Mouse (Mus musculus) thymus, postnatal 4 days (tissue): ENCODE results near the gene Tll2.

Experiments used
- DNase-seq: peaks from one replicate; pipeline ENCODE4 v3.0.0; 2021

Tll2 gene

GRCm38 (mm10) chr19:41154681-41155080, 52.0 kb downstream of the Tll2 start:
- no peak for DNase-seq

- DNase-seq: no peak
Observed at GRCm38 (mm10) chr19:41152462-41152861, 54.2 kb downstream of the Tll2 start.

- DNase-seq: no peak
Observed at GRCm38 (mm10) chr19:41152016-41152370, 54.6 kb downstream of the Tll2 start.

- no peak for DNase-seq
Observed at GRCm38 (mm10) chr19:41151321-41152015, 55.2 kb downstream of the Tll2 start.

- no peak for DNase-seq
Observed at GRCm38 (mm10) chr19:41140961-41141360, 65.7 kb downstream of the Tll2 start.

GRCm38 (mm10) chr19:41139629-41140028, 67.0 kb downstream of the Tll2 start:
- DNase-seq: no peak

- DNase-seq: no peak
Observed at GRCm38 (mm10) chr19:41123009-41123408, 83.6 kb downstream of the Tll2 start.

- DNase-seq: no peak
Observed at GRCm38 (mm10) chr19:41119924-41120323, 86.7 kb downstream of the Tll2 start.

GRCm38 (mm10) chr19:41118346-41118745, 88.3 kb downstream of the Tll2 start:
- no peak for DNase-seq

- no peak for DNase-seq
Observed at GRCm38 (mm10) chr19:41117334-41117733, 89.3 kb downstream of the Tll2 start.

GRCm38 (mm10) chr19:41114611-41115010, 92.0 kb downstream of the Tll2 start:
- no peak for DNase-seq

GRCm38 (mm10) chr19:41113911-41114531, 92.6 kb downstream of the Tll2 start:
- no peak for DNase-seq

GRCm38 (mm10) chr19:41112609-41113008, 94.0 kb downstream of the Tll2 start:
- no peak for DNase-seq

GRCm38 (mm10) chr19:41109991-41110390, 96.6 kb downstream of the Tll2 start:
- no peak for DNase-seq

GRCm38 (mm10) chr19:41109496-41109895, 97.1 kb downstream of the Tll2 start:
- no peak for DNase-seq

- no peak for DNase-seq
Observed at GRCm38 (mm10) chr19:41108666-41109065, 98.0 kb downstream of the Tll2 start.

- DNase-seq: no peak
Observed at GRCm38 (mm10) chr19:41107530-41107929, 99.1 kb downstream of the Tll2 start.

- DNase-seq: peak; percentile 26
Observed at GRCm38 (mm10) chr19:41104922-41105321, 101.7 kb downstream of the Tll2 start.

GRCm38 (mm10) chr19:41101390-41101789, 105.2 kb downstream of the Tll2 start:
- DNase-seq: no peak

GRCm38 (mm10) chr19:41100863-41101262, 105.8 kb downstream of the Tll2 start:
- DNase-seq: no peak

- no peak for DNase-seq
Observed at GRCm38 (mm10) chr19:41097038-41097437, 109.6 kb downstream of the Tll2 start.

- no peak for DNase-seq
Observed at GRCm38 (mm10) chr19:41091901-41092300, 114.7 kb downstream of the Tll2 start.

GRCm38 (mm10) chr19:41089833-41090232, 116.8 kb downstream of the Tll2 start:
- DNase-seq: peak; percentile 76

- peak; percentile 58 for DNase-seq
Observed at GRCm38 (mm10) chr19:41088491-41088890, 118.1 kb downstream of the Tll2 start.

- no peak for DNase-seq
Observed at GRCm38 (mm10) chr19:41087901-41088300, 118.7 kb downstream of the Tll2 start.
